Mouse (Mus musculus): ENCODE data around the gene Tsc22d2. TPM values are rescaled to one million over a fixed set of nuclear protein-coding genes. Genes with fewer than 3 reads are reported as not detected.
"Not testable (repeated sequence)": the region's sequence is repeated elsewhere in the genome, so short reads cannot be mapped to it uniquely, and the experiment has no call there.

Tsc22d2 gene
- total RNA-seq, 2 experiments from 2014 or later, result 37.6 to 38.0 TPM

GRCm38 (mm10) chr3:58418724-58419705, 4.5 kb downstream of the Tsc22d2 start:
- DNase-seq (ENCODE audit: low spot score in 2 of 2), result no peak

GRCm38 (mm10) chr3:58428861-58429260, 14.3 kb downstream of the Tsc22d2 start:
- DNase-seq (ENCODE audit: low spot score in 2 of 2), result no peak

GRCm38 (mm10) chr3:58434414-58434813, 19.9 kb downstream of the Tsc22d2 start:
- no peak for DNase-seq (ENCODE audit: low spot score in 2 of 2)

- no peak for DNase-seq (ENCODE audit: low spot score in 2 of 2)
Observed at GRCm38 (mm10) chr3:58448230-58448629, 33.7 kb downstream of the Tsc22d2 start.

- DNase-seq (ENCODE audit: low spot score in 2 of 2), result no peak
Observed at GRCm38 (mm10) chr3:58449487-58449886, 35.0 kb downstream of the Tsc22d2 start.

- DNase-seq (ENCODE audit: low spot score in 2 of 2), result no peak
Observed at GRCm38 (mm10) chr3:58454414-58455205, 40.1 kb downstream of the Tsc22d2 start.

GRCm38 (mm10) chr3:58455255-58455654, 40.7 kb downstream of the Tsc22d2 start:
- no peak for DNase-seq (ENCODE audit: low spot score in 2 of 2)

- DNase-seq (ENCODE audit: low spot score in 2 of 2), result no peak
Observed at GRCm38 (mm10) chr3:58469655-58470437, 55.3 kb downstream of the Tsc22d2 start.

- DNase-seq (ENCODE audit: low spot score in 2 of 2), result not testable (repeated sequence)
Observed at GRCm38 (mm10) chr3:58475298-58475697, 60.8 kb downstream of the Tsc22d2 start.

GRCm38 (mm10) chr3:58478755-58479455, 64.4 kb downstream of the Tsc22d2 start:
- no peak for DNase-seq (ENCODE audit: low spot score in 2 of 2)

GRCm38 (mm10) chr3:58485883-58486282, 71.4 kb downstream of the Tsc22d2 start:
- DNase-seq (ENCODE audit: low spot score in 2 of 2), result no peak

- DNase-seq (ENCODE audit: low spot score in 2 of 2), result no peak
Observed at GRCm38 (mm10) chr3:58487121-58487520, 72.6 kb downstream of the Tsc22d2 start.

GRCm38 (mm10) chr3:58487999-58488775, 73.7 kb downstream of the Tsc22d2 start:
- DNase-seq (ENCODE audit: low spot score in 2 of 2), result no peak

- DNase-seq (ENCODE audit: low spot score in 2 of 2), result peak; percentile 41 to 52
Observed at GRCm38 (mm10) chr3:58490787-58491186, 76.3 kb downstream of the Tsc22d2 start.

GRCm38 (mm10) chr3:58493621-58494020, 79.1 kb downstream of the Tsc22d2 start:
- DNase-seq (ENCODE audit: low spot score in 2 of 2), result peak in 1 of 2 experiments; percentile 49

- no peak for DNase-seq (ENCODE audit: low spot score in 2 of 2)
Observed at GRCm38 (mm10) chr3:58501961-58502360, 87.4 kb downstream of the Tsc22d2 start.

GRCm38 (mm10) chr3:58503720-58504333, 89.3 kb downstream of the Tsc22d2 start:
- no peak for DNase-seq (ENCODE audit: low spot score in 2 of 2)

GRCm38 (mm10) chr3:58504676-58505075, 90.2 kb downstream of the Tsc22d2 start:
- no peak for DNase-seq (ENCODE audit: low spot score in 2 of 2)
